Mouse (Mus musculus): ENCODE data around the gene Mprip. TPM values are rescaled to one million over a fixed set of nuclear protein-coding genes. Genes with fewer than 3 reads are reported as not detected.
A peak's percentile ranks its signal among the peaks of the same experiment; 100 is the strongest.
"Not testable (repeated sequence)": the region's sequence is repeated elsewhere in the genome, so short reads cannot be mapped to it uniquely, and the experiment has no call there.

Gene Mprip
- total and polyA plus RNA-seq, 2 experiments from 2014 or later = 35.9 to 135 TPM

GRCm38 (mm10) chr11:59662877-59663775 is 2.0 kb downstream of the Mprip start:
- no peak for DNase-seq (ENCODE audit: low spot score)
- 2% methylated on average over 30 of the region's 30 CpGs for WGBS
- Histone ChIP-seq H3K27ac (ENCODE audit: low read depth) (peak overlapping the region; percentile 97), H3K9me3 (replicated peaks; ENCODE audit: control insufficient read depth, low read length) (no peaks in the 10 kb centered on the region), H3K4me3 (ENCODE audit: low read depth, low read length) (peak overlapping the region; percentile 82), H3K9ac (replicated peaks; ENCODE audit: low read depth, low read length) (peak overlapping the region; percentile 89), H3K4me1 (ENCODE audit: control insufficient read depth, insufficient read depth) (peaks cover 44% of the 10 kb centered on the region), H3K4me2 (ENCODE audit: low read depth, low read length) (peak overlapping the region; percentile 93), H3K36me3 (replicated peaks; ENCODE audit: control insufficient read depth, insufficient read depth, low read length) (no peaks in the 10 kb centered on the region), H3K27me3 (ENCODE audit: control insufficient read depth, insufficient read depth, low read length) (no peaks in the 10 kb centered on the region)
- TF ChIP-seq CTCF (IDR thresholded peaks at IDR 0.05; ENCODE audit: low read depth) (no peak), EP300 (IDR thresholded peaks at IDR 0.05; ENCODE audit: low read depth) (no peak)
- no peak; the same call in 1 of the 2 replicates for ATAC-seq (ENCODE audit: insufficient read depth, low read depth)

- H3K9me3 ChIP-seq (replicated peaks; ENCODE audit: control insufficient read depth, low read length) = no peaks in the 10 kb centered on the region
- peak; percentile 36 for DNase-seq (ENCODE audit: low spot score)
- peak overlapping the region; percentile 89 for H3K9ac ChIP-seq (replicated peaks; ENCODE audit: low read depth, low read length)
- peak overlapping the region; percentile 82 for H3K4me3 ChIP-seq (ENCODE audit: low read depth, low read length)
- no peaks in the 10 kb centered on the region for H3K27me3 ChIP-seq (ENCODE audit: control insufficient read depth, insufficient read depth, low read length)
- no peak for ATAC-seq (ENCODE audit: insufficient read depth, low read depth)
- 10% methylated on average over 3 of the region's 3 CpGs for WGBS
- H3K27ac ChIP-seq (ENCODE audit: low read depth) = peak overlapping the region; percentile 97
- H3K4me2 ChIP-seq (ENCODE audit: low read depth, low read length) = peak overlapping the region; percentile 93
- TF ChIP-seq EP300 (IDR thresholded peaks at IDR 0.05; ENCODE audit: low read depth) (no peak), CTCF (IDR thresholded peaks at IDR 0.05; ENCODE audit: low read depth) (no peak)
- peaks cover 45% of the 10 kb centered on the region for H3K4me1 ChIP-seq (ENCODE audit: control insufficient read depth, insufficient read depth)
- no peaks in the 10 kb centered on the region for H3K36me3 ChIP-seq (replicated peaks; ENCODE audit: control insufficient read depth, insufficient read depth, low read length)
Measured at GRCm38 (mm10) chr11:59663776-59664320, 2.7 kb downstream of the Mprip start.

GRCm38 (mm10) chr11:59664818-59665217 is 3.7 kb downstream of the Mprip start:
- ATAC-seq (ENCODE audit: insufficient read depth, low read depth) (peak; percentile 59), DNase-seq (ENCODE audit: low spot score) (peak; percentile 89)
- no peak for TF ChIP-seq EP300 (IDR thresholded peaks at IDR 0.05; ENCODE audit: low read depth)
- TF ChIP-seq CTCF (IDR thresholded peaks at IDR 0.05; ENCODE audit: low read depth) = no peak
- peak overlapping the region; percentile 93 for H3K4me2 ChIP-seq (ENCODE audit: low read depth, low read length)
- no peaks in the 10 kb centered on the region for H3K9me3 ChIP-seq (replicated peaks; ENCODE audit: control insufficient read depth, low read length)
- H3K27ac ChIP-seq (ENCODE audit: low read depth) = peak overlapping the region; percentile 97
- 9% methylated on average over 3 of the region's 3 CpGs for WGBS
- H3K4me1 ChIP-seq (ENCODE audit: control insufficient read depth, insufficient read depth) = peaks cover 51% of the 10 kb centered on the region
- H3K9ac ChIP-seq (replicated peaks; ENCODE audit: low read depth, low read length) = peak overlapping the region; percentile 89; the same call in 1 of the 2 replicates
- H3K4me3 ChIP-seq (ENCODE audit: low read depth, low read length) = peak overlapping the region; percentile 82
- no peaks in the 10 kb centered on the region for H3K27me3 ChIP-seq (ENCODE audit: control insufficient read depth, insufficient read depth, low read length)
- H3K36me3 ChIP-seq (replicated peaks; ENCODE audit: control insufficient read depth, insufficient read depth, low read length) = no peaks in the 10 kb centered on the region

GRCm38 (mm10) chr11:59671049-59671693 is 10.1 kb downstream of the Mprip start:
- H3K4me1 ChIP-seq (ENCODE audit: control insufficient read depth, insufficient read depth) = peaks cover 54% of the 10 kb centered on the region
- TF ChIP-seq EP300 (IDR thresholded peaks at IDR 0.05; ENCODE audit: low read depth) (no peak), CTCF (IDR thresholded peaks at IDR 0.05; ENCODE audit: low read depth) (no peak)

GRCm38 (mm10) chr11:59674013-59674412 is 12.9 kb downstream of the Mprip start:
- Histone ChIP-seq H3K9me3 (replicated peaks; ENCODE audit: control insufficient read depth, low read length) (no peaks in the 10 kb centered on the region), H3K4me2 (ENCODE audit: low read depth, low read length) (no peak overlapping the region), H3K36me3 (replicated peaks; ENCODE audit: control insufficient read depth, insufficient read depth, low read length) (no peaks in the 10 kb centered on the region), H3K4me3 (ENCODE audit: low read depth, low read length) (no peak overlapping the region), H3K27ac (ENCODE audit: low read depth) (no peak overlapping the region), H3K27me3 (ENCODE audit: control insufficient read depth, insufficient read depth, low read length) (no peaks in the 10 kb centered on the region), H3K4me1 (ENCODE audit: control insufficient read depth, insufficient read depth) (peaks cover 55% of the 10 kb centered on the region), H3K9ac (replicated peaks; ENCODE audit: low read depth, low read length) (no peak overlapping the region)
- ATAC-seq (ENCODE audit: insufficient read depth, low read depth) (no peak), DNase-seq (ENCODE audit: low spot score) (no peak)
- 70% methylated on average over 3 of the region's 3 CpGs for WGBS
- TF ChIP-seq EP300 (IDR thresholded peaks at IDR 0.05; ENCODE audit: low read depth) = no peak
- no peak for TF ChIP-seq CTCF (IDR thresholded peaks at IDR 0.05; ENCODE audit: low read depth)

More at GRCm38 (mm10) chr11:59671049-59671693, 10.1 kb downstream of the Mprip start:
- no peak overlapping the region for H3K9ac ChIP-seq (replicated peaks; ENCODE audit: low read depth, low read length)
- no peaks in the 10 kb centered on the region for H3K27me3 ChIP-seq (ENCODE audit: control insufficient read depth, insufficient read depth, low read length)
- H3K4me3 ChIP-seq (ENCODE audit: low read depth, low read length) = no peak overlapping the region
- no peaks in the 10 kb centered on the region for H3K36me3 ChIP-seq (replicated peaks; ENCODE audit: control insufficient read depth, insufficient read depth, low read length)
- DNase-seq (ENCODE audit: low spot score) (no peak), ATAC-seq (ENCODE audit: insufficient read depth, low read depth) (no peak)
- no peak overlapping the region for H3K4me2 ChIP-seq (ENCODE audit: low read depth, low read length)
- WGBS = 59% methylated on average over 4 of the region's 4 CpGs
- H3K27ac ChIP-seq (ENCODE audit: low read depth) = no peak overlapping the region
- H3K9me3 ChIP-seq (replicated peaks; ENCODE audit: control insufficient read depth, low read length) = no peaks in the 10 kb centered on the region

- WGBS = 90% methylated on average over 8 of the region's 8 CpGs
- H3K36me3 ChIP-seq (replicated peaks; ENCODE audit: control insufficient read depth, insufficient read depth, low read length); H3K27me3 ChIP-seq (ENCODE audit: control insufficient read depth, insufficient read depth, low read length); ATAC-seq (ENCODE audit: insufficient read depth, low read depth); H3K4me2 ChIP-seq (ENCODE audit: low read depth, low read length); H3K9me3 ChIP-seq (replicated peaks; ENCODE audit: control insufficient read depth, low read length); H3K4me3 ChIP-seq (ENCODE audit: low read depth, low read length); H3K27ac ChIP-seq (ENCODE audit: low read depth); DNase-seq (ENCODE audit: low spot score); H3K9ac ChIP-seq (replicated peaks; ENCODE audit: low read depth, low read length): not testable (repeated sequence)
- H3K4me1 ChIP-seq (ENCODE audit: control insufficient read depth, insufficient read depth) = peaks cover 56% of the 10 kb centered on the region
Measured at GRCm38 (mm10) chr11:59674746-59675145, 13.6 kb downstream of the Mprip start.
